Mouse (Mus musculus): ENCODE results near the gene Fat3.

Fat3 gene

GRCm38 (mm10) chr9:16310855-16311848 is 189.9 kb downstream of the Fat3 start:
- no peak for DNase-seq (ENCODE audit: low spot score in 2 of 2)

GRCm38 (mm10) chr9:16310305-16310704 is 190.8 kb downstream of the Fat3 start:
- DNase-seq (ENCODE audit: low spot score in 2 of 2): no peak

- no peak for DNase-seq (ENCODE audit: low spot score in 2 of 2)
Measured at GRCm38 (mm10) chr9:16307789-16308188, 193.3 kb downstream of the Fat3 start.

DNA sequence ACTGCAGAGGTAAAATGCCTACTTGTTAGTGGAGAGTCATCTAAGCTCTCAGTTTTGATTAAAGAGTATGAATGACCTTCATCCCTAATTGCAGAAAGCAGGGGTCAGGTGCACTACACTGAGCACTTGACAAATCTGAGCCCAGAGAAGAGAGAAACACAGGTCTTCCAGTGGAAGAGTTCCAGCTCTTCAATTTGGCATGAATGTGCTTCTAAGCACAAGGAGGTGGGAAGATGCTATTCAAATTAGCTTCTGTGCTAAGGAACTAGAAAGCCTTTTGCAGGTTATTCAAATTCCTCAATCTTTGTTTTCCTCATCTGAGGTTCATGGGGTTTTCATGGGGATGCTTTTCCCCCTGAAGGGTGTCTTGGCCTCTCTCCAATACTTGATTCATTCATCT is 194.9 kb downstream of the Fat3 start:
- no peak for DNase-seq (ENCODE audit: low spot score in 2 of 2)

GRCm38 (mm10) chr9:16305396-16306086 is 195.5 kb downstream of the Fat3 start:
- no peak for DNase-seq (ENCODE audit: low spot score in 2 of 2)

DNA sequence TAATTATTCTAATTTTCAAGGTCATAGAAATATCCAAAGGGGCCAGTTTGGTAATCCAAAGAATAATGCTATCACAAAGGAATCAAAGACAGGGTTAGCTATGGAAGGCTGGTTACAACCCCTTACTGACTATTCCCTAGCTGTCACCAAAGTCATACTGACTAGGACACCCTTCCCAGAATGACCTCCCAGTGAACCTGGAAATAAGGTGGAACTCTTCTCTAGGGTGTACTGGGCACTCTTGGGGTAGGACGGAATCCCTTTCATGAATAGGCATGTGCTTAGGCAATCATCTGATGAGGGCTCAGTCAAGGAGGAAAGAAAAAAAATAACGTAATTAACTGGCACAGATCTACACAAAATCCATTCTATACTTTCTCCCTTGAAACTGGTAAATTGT is 196.1 kb downstream of the Fat3 start:
- DNase-seq (ENCODE audit: low spot score in 2 of 2): no peak

DNA sequence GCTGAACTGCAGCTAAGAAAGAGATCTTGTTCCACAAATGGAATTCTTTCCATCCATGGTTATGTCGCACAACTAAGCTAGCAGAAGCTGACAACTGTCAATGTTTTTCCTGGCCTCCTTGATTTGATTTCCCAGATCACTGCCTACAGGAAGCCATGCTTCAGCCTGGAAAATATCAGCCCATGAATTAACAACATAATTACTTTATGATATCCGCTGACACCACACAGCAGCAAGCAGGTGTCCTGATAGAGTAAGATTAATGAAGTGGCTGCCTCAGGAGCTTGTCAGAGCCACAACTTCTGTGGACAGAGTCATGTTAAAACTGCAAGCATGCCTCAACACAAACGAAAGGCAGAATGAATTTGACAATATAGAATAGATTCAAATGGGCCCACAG is 198.6 kb downstream of the Fat3 start:
- no peak for DNase-seq (ENCODE audit: low spot score in 2 of 2)

GRCm38 (mm10) chr9:16297935-16298334 is 203.2 kb downstream of the Fat3 start:
- no peak for DNase-seq (ENCODE audit: low spot score in 2 of 2)

- DNase-seq (ENCODE audit: low spot score in 2 of 2): no peak
Measured at GRCm38 (mm10) chr9:16293928-16294806, 206.9 kb downstream of the Fat3 start.

DNA sequence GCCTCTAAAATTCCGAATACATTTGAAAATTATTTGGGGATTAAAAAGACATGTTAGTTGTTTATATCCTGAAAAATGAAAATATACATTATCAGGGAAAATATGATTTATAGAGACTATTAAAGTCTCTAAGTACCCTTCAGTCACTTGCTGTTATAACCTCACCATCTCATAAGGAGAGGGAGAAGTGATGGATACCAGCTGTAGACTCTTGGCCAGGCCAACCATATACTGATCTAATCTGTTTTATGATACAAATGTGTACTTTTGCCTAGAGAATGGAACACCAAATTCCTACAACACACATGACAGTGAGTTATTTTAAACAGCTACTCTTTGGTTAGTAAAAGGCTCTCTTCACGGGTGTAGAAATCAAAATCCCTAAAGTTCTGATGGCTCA is 208.6 kb downstream of the Fat3 start:
- DNase-seq (ENCODE audit: low spot score in 2 of 2): no peak

DNA sequence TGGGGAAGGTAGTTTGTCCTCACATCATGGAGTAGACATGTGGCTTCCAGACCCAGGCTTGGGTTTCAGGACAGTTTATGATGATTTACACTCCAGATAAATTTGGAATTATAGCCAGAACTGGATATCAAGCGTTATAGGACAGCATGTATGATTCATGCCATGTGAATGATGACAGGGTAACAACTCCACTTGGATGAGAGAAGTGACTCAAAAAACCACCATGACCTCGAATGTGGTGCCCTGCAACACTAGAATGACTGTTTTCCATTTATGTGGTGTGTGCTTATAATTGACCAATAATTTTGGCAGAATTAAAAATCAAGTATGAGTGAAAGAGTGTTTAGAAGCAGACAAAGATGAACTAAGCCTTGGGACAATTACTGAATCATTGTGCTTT is 210.2 kb downstream of the Fat3 start:
- DNase-seq (ENCODE audit: low spot score in 2 of 2): no peak

GRCm38 (mm10) chr9:16283033-16283432 is 218.1 kb downstream of the Fat3 start:
- DNase-seq (ENCODE audit: low spot score in 2 of 2): no peak

DNA sequence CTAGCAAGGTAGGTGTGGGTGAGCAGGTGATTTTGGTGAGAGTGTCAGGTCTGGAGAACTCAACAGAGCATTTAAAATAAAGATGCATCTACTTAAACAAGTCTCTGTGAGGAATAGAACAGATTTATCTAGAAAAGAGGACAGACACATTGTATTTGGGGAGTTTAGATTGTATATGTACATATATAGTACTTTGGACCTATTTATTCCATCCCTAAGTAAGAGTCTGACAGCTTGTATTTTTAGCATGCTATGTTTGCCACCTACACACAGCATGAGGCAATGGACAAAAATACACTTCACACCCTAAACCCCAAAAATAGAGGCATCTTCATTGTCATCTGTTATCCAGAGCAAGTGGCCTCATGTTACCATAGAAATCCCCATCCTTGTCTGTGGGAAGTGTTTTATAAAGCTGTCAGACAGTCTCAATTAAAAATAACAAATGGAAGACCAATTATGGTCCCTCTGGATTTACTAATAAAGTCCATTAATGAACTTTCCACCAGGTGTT is 218.7 kb downstream of the Fat3 start:
- no peak for DNase-seq (ENCODE audit: low spot score in 2 of 2)

GRCm38 (mm10) chr9:16275589-16275988 is 225.5 kb downstream of the Fat3 start:
- no peak for DNase-seq (ENCODE audit: low spot score in 2 of 2)

DNA sequence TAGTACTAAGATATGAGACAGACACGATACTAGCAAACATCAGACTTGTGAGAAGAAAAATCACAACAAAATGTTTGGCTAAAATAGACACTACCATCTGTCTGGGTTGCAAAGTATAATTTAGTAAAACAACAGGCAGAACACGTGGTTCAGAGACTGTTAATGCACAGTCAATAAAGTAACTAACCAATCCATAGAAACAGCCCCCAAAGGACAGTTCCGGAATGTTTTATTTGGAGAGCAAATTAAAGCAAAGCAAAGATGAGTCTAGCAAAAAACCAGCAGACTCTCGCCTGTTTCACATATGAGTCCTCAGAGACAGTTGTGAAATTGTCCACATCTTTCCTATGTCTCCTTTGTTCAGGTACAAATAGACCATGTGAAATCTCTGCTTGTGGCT is 227.0 kb downstream of the Fat3 start:
- DNase-seq (ENCODE audit: low spot score in 2 of 2): no peak

- no peak for DNase-seq (ENCODE audit: low spot score in 2 of 2)
Measured at GRCm38 (mm10) chr9:16272810-16273209, 228.3 kb downstream of the Fat3 start.

GRCm38 (mm10) chr9:16270768-16271114 is 230.3 kb downstream of the Fat3 start:
- no peak for DNase-seq (ENCODE audit: low spot score in 2 of 2)

DNA sequence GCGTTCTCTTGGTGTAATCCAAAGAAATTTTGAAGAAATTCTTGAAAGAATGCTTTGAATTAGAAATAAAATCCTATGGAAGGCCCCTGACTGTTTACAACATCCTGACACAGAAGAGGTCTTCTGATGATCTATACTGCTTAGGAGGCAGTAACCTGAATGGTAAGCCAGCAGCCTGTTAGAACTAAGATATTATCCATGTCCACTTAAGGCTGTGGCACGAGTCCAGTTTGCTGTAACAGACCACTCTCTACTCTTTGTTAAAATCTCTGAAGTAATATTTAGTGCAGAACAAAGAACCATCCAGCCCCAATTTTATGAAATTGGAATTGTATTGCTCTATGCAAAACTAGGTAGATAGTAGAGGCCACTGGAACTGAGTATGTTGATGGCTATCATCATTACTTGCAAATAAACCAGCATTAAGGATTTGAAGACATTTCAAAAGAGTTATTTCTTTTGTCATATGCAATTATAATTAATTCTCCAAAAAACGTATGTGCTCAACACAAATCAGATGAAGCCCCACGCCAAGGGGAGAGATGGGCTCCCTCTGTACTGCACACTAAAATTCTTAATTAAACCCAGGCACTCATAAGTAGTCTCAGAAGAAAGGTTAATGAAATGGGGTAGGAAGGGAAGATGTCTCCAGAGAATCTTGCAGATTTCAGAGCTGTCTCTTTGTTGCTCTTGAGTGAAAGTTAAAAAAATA is 230.9 kb downstream of the Fat3 start:
- DNase-seq (ENCODE audit: low spot score in 2 of 2): no peak

DNA sequence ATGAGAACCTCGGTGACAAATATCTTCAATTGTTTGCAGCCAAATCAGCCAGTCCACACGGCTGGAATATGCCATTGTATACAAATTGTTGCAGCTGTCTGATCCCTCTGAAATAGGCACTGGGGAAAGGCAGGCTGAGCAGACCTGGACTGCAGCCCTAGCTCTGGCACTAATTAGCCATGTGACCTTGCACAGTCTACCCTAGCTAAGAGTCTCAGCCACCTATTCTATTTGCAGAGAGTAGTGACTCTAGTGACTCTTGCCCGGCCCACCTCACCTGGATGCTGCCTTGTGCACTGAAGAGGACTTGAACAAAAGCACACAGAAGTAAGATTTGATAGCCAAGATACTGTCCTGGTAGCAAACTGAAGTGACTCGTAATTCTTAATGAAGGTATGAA is 235.6 kb downstream of the Fat3 start:
- DNase-seq (ENCODE audit: low spot score in 2 of 2): no peak

GRCm38 (mm10) chr9:16257241-16257840 is 243.7 kb downstream of the Fat3 start:
- no peak for DNase-seq (ENCODE audit: low spot score in 2 of 2)
